In genomic region chr14:122464351-122464762, GRCm38 (mm10) we compare ENCODE assay signal across 8 mouse cellular contexts. TPM values are rescaled to one million over a fixed set of nuclear protein-coding genes. Genes with fewer than 3 reads are reported as not detected.
A peak's percentile ranks its signal among the peaks of the same experiment; 100 is the strongest.
DNase-seq lines count a peak whose midpoint lies in the region; ATAC-seq and TF ChIP-seq lines count a peak whose summit lies in the region.

No protein-coding gene starts in this region.

- H3K9me3 ChIP-seq in lung, embryonic 14.5 days (ENCODE audit: low read depth, low read length), result no peaks in the 10 kb centered on the region
- H3K9me3 ChIP-seq in embryonic facial prominence, embryonic 12.5 days, result no peaks in the 10 kb centered on the region
- no peaks in the 10 kb centered on the region for H3K9me3 ChIP-seq in intestine, embryonic 14.5 days (ENCODE audit: control insufficient read depth, low read length)
- H3K9me3 ChIP-seq in neural tube, embryonic 14.5 days (ENCODE audit: control insufficient read depth, low read length), result no peaks in the 10 kb centered on the region

- H3K9ac ChIP-seq in lung, embryonic 14.5 days, result peak overlapping the region; percentile 9; the same call in 1 of the 2 replicates
- H3K9ac ChIP-seq in embryonic facial prominence, embryonic 12.5 days, result peak overlapping the region; percentile 55
- H3K9ac ChIP-seq in intestine, embryonic 14.5 days (ENCODE audit: low read length), result 0 out of 2 replicates have a peak overlapping the region, but pooled peaks have one; percentile 14
- peak overlapping the region; percentile 58 for H3K9ac ChIP-seq in neural tube, embryonic 14.5 days (replicated peaks; ENCODE audit: low read depth, low read length)

- H3K27me3 ChIP-seq in lung, embryonic 14.5 days (ENCODE audit: insufficient read depth, low read length), result peaks cover 98% of the 10 kb centered on the region
- H3K27me3 ChIP-seq in embryonic facial prominence, embryonic 12.5 days, result peaks cover 87% of the 10 kb centered on the region
- peaks cover 99% of the 10 kb centered on the region for H3K27me3 ChIP-seq in intestine, embryonic 14.5 days (replicated peaks; ENCODE audit: control insufficient read depth, insufficient read depth, low read length)
- H3K27me3 ChIP-seq in neural tube, embryonic 14.5 days (ENCODE audit: control insufficient read depth, insufficient read depth, low read length), result peaks cover 34% of the 10 kb centered on the region

- TF ChIP-seq CTCF in lung, embryonic 14.5 days (IDR thresholded peaks at IDR 0.05; ENCODE audit: low read depth), result no peak

- under 1% methylated on average over 37 of the region's 62 CpGs for WGBS in lung, embryonic 14.5 days
- WGBS in embryonic facial prominence, embryonic 12.5 days, result under 1% methylated on average over 49 of the region's 62 CpGs
- WGBS in intestine, embryonic 14.5 days, result under 1% methylated on average over 50 of the region's 62 CpGs
- WGBS in neural tube, embryonic 14.5 days, result 0% methylated on average over 58 of the region's 62 CpGs

- peak; percentile 36; the same call in 1 of the 2 replicates for ATAC-seq in lung, embryonic 14.5 days (ENCODE audit: insufficient read depth)
- ATAC-seq in embryonic facial prominence, embryonic 12.5 days (ENCODE audit: insufficient number of reproducible peaks, insufficient read depth, low FRiP score, low TSS enrichment), result no peak
- peak; percentile 51 for ATAC-seq in intestine, embryonic 14.5 days (replicated peaks; ENCODE audit: low FRiP score, low TSS enrichment, low read depth)
- ATAC-seq in neural tube, embryonic 14.5 days (ENCODE audit: low read depth), result 0 out of 2 replicates have a peak, but pooled peaks have one; percentile 12

- no peaks in the 10 kb centered on the region for H3K4me1 ChIP-seq in lung, embryonic 14.5 days (ENCODE audit: insufficient read depth)
- peaks cover 16% of the 10 kb centered on the region for H3K4me1 ChIP-seq in embryonic facial prominence, embryonic 12.5 days
- H3K4me1 ChIP-seq in intestine, embryonic 14.5 days (replicated peaks; ENCODE audit: control insufficient read depth, insufficient read depth, low read length), result peaks cover 11% of the 10 kb centered on the region; the same call in 1 of the 2 replicates
- peaks cover 10% of the 10 kb centered on the region for H3K4me1 ChIP-seq in neural tube, embryonic 14.5 days (ENCODE audit: control insufficient read depth, insufficient read depth, low read length)

- H3K4me2 ChIP-seq in lung, embryonic 14.5 days, result peak overlapping the region; percentile 83
- peak overlapping the region; percentile 77 for H3K4me2 ChIP-seq in embryonic facial prominence, embryonic 12.5 days (replicated peaks)
- H3K4me2 ChIP-seq in intestine, embryonic 14.5 days (ENCODE audit: low read length), result peak overlapping the region; percentile 70
- peak overlapping the region; percentile 60 for H3K4me2 ChIP-seq in neural tube, embryonic 14.5 days (ENCODE audit: low read depth, low read length)

- peak overlapping the region; percentile 43 for H3K4me3 ChIP-seq in lung, embryonic 14.5 days (ENCODE audit: low read depth, low read length)
- peak overlapping the region; percentile 45 for H3K4me3 ChIP-seq in embryonic facial prominence, embryonic 12.5 days
- H3K4me3 ChIP-seq in intestine, embryonic 14.5 days (ENCODE audit: low read depth, low read length), result peak overlapping the region; percentile 41
- peak overlapping the region; percentile 43 for H3K4me3 ChIP-seq in neural tube, embryonic 14.5 days (ENCODE audit: low read depth, low read length)

- H3K27ac ChIP-seq in lung, embryonic 14.5 days (ENCODE audit: low read depth), result no peak overlapping the region
- peak overlapping the region; percentile 79 for H3K27ac ChIP-seq in embryonic facial prominence, embryonic 12.5 days
- no peak overlapping the region for H3K27ac ChIP-seq in intestine, embryonic 14.5 days (ENCODE audit: low read depth)
- H3K27ac ChIP-seq in neural tube, embryonic 14.5 days (ENCODE audit: low read depth, low read length), result peak overlapping the region; percentile 73

- no peaks in the 10 kb centered on the region for H3K36me3 ChIP-seq in lung, embryonic 14.5 days (ENCODE audit: insufficient read depth)
- no peaks in the 10 kb centered on the region for H3K36me3 ChIP-seq in embryonic facial prominence, embryonic 12.5 days
- H3K36me3 ChIP-seq in intestine, embryonic 14.5 days (ENCODE audit: control insufficient read depth, insufficient read depth, low read length), result no peaks in the 10 kb centered on the region
- H3K36me3 ChIP-seq in neural tube, embryonic 14.5 days (ENCODE audit: control insufficient read depth, insufficient read depth, low read length), result no peaks in the 10 kb centered on the region

- peak; percentile 32 for DNase-seq in lung, embryonic 14.5 days
- no peak for DNase-seq in lung, postnatal 14 days
- peak; percentile 77 for DNase-seq in intestine, embryonic 14.5 days (ENCODE audit: low spot score)
- no peak for DNase-seq in cerebellum, postnatal 10 days
- no peak for DNase-seq in adrenal gland, adult 8-10 months
- DNase-seq in layer of hippocampus, adult 9-10 months (ENCODE audit: low spot score), result no peak

RNA-seq across cellular contexts. Expression of gene Zic5, which starts 1.1 kb away (rescaled TPM):
- not detected in 2 replicates for polyA plus RNA-seq in lung, embryonic 14.5 days (2014; fragmentation: Nextera tagmentation; extraction: Ambion mirVana)
- 4.8 and 5.4 TPM in 2 replicates for polyA plus RNA-seq in embryonic facial prominence, embryonic 12.5 days (2016; fragmentation: Nextera tagmentation; extraction: Ambion mirVana)
- not detected in 2 replicates for polyA plus RNA-seq in intestine, embryonic 14.5 days (2014; fragmentation: Nextera tagmentation; extraction: Ambion mirVana)
- polyA plus RNA-seq in neural tube, embryonic 14.5 days (2014; fragmentation: Nextera tagmentation; extraction: Ambion mirVana), result 7.8 and 7.9 TPM in 2 replicates
- total RNA-seq in adrenal gland, adult 8-10 months (2022), result under 1 TPM in 1 of 4 experiments, not detected in 3; 0.23 TPM

RNA-seq across cellular contexts. Expression of gene Zic2, which starts 10.9 kb away (rescaled TPM):
- not detected in 2 replicates for polyA plus RNA-seq in lung, embryonic 14.5 days (2014; fragmentation: Nextera tagmentation; extraction: Ambion mirVana)
- polyA plus RNA-seq in embryonic facial prominence, embryonic 12.5 days (2016; fragmentation: Nextera tagmentation; extraction: Ambion mirVana), result 3.7 and 4.9 TPM in 2 replicates
- polyA plus RNA-seq in intestine, embryonic 14.5 days (2014; fragmentation: Nextera tagmentation; extraction: Ambion mirVana), result not detected in 2 replicates
- 6.5 and 9.4 TPM in 2 replicates for polyA plus RNA-seq in neural tube, embryonic 14.5 days (2014; fragmentation: Nextera tagmentation; extraction: Ambion mirVana)
- under 1 TPM in 1 of 4 experiments, not detected in 3; 0.09 TPM for total RNA-seq in adrenal gland, adult 8-10 months (2022)

RNA-seq across cellular contexts. Expression of gene Gm5089, which starts 13.4 kb away (rescaled TPM):
- not detected in 2 replicates for polyA plus RNA-seq in lung, embryonic 14.5 days (2014; fragmentation: Nextera tagmentation; extraction: Ambion mirVana)
- polyA plus RNA-seq in embryonic facial prominence, embryonic 12.5 days (2016; fragmentation: Nextera tagmentation; extraction: Ambion mirVana), result 0.38 and 0.47 TPM in 2 replicates
- polyA plus RNA-seq in intestine, embryonic 14.5 days (2014; fragmentation: Nextera tagmentation; extraction: Ambion mirVana), result not detected in 2 replicates
- 0.27 and 0.81 TPM in 2 replicates for polyA plus RNA-seq in neural tube, embryonic 14.5 days (2014; fragmentation: Nextera tagmentation; extraction: Ambion mirVana)
- not detected for total RNA-seq in adrenal gland, adult 8-10 months (2022)

RNA-seq across cellular contexts. Expression of gene Gm10837, which starts 26.0 kb away (rescaled TPM):
- polyA plus RNA-seq in lung, embryonic 14.5 days (2014; fragmentation: Nextera tagmentation; extraction: Ambion mirVana), result not detected in 2 replicates
- polyA plus RNA-seq in embryonic facial prominence, embryonic 12.5 days (2016; fragmentation: Nextera tagmentation; extraction: Ambion mirVana), result not detected in 2 replicates
- not detected in 2 replicates for polyA plus RNA-seq in intestine, embryonic 14.5 days (2014; fragmentation: Nextera tagmentation; extraction: Ambion mirVana)
- polyA plus RNA-seq in neural tube, embryonic 14.5 days (2014; fragmentation: Nextera tagmentation; extraction: Ambion mirVana), result 0.35 and 0.45 TPM in 2 replicates
- total RNA-seq in adrenal gland, adult 8-10 months (2022), result not detected

Comparison
In these comparisons a context has a peak if more than half of its experiments do, and no peak if none do; other contexts are left out.
1. DNase-seq: peak in lung, embryonic 14.5 days (single experiment) and intestine, embryonic 14.5 days (single experiment); none in lung, postnatal 14 days (single experiment), cerebellum, postnatal 10 days (0 of 2), adrenal gland, adult 8-10 months (single experiment) and layer of hippocampus, adult 9-10 months (single experiment).
2. H3K27ac ChIP-seq: peak in embryonic facial prominence, embryonic 12.5 days (single experiment) and neural tube, embryonic 14.5 days (single experiment); none in lung, embryonic 14.5 days (single experiment) and intestine, embryonic 14.5 days (single experiment).
3. Peak in every context shown above with its lines, with median percentiles within 50 percentile points of each other: H3K4me2 ChIP-seq, H3K4me3 ChIP-seq and H3K9ac ChIP-seq.